Mouse (Mus musculus): ENCODE results near the gene Rpn1. TPM values are rescaled to one million over a fixed set of nuclear protein-coding genes. Genes with fewer than 3 reads are reported as not detected.
A peak's percentile ranks its signal among the peaks of the same experiment; 100 is the strongest.

Rpn1 gene
- polyA plus RNA-seq, 1 experiment: 1.2 TPM

- H3K36me3 ChIP-seq (ENCODE audit: control insufficient read depth): no peaks in the 10 kb centered on the region
- TF ChIP-seq GATA1 (IDR thresholded peaks at IDR 0.05; ENCODE audit: low read length) (no peak), TAL1 (IDR thresholded peaks at IDR 0.05; ENCODE audit: low read length) (no peak)
Observed at GRCm38 (mm10) chr6:88074752-88075554, 9.3 kb upstream of the Rpn1 start.

GRCm38 (mm10) chr6:88075960-88076517 is 8.2 kb upstream of the Rpn1 start:
- peaks cover 40% of the 10 kb centered on the region for H3K4me1 ChIP-seq (ENCODE audit: control insufficient read depth)
- peak overlapping the region; percentile 73 for H3K4me3 ChIP-seq (replicated peaks)
- TF ChIP-seq TAL1 (IDR thresholded peaks at IDR 0.05; ENCODE audit: low read length): no peak
- TF ChIP-seq GATA1 (IDR thresholded peaks at IDR 0.05; ENCODE audit: low read length): no peak
- no peaks in the 10 kb centered on the region for H3K36me3 ChIP-seq (ENCODE audit: control insufficient read depth)
- no peaks in the 10 kb centered on the region for H3K27me3 ChIP-seq (ENCODE audit: control insufficient read depth)
- no peaks in the 10 kb centered on the region for H3K9me3 ChIP-seq (ENCODE audit: control insufficient read depth, low read length)

More at GRCm38 (mm10) chr6:88074752-88075554, 9.3 kb upstream of the Rpn1 start:
- Histone ChIP-seq H3K27me3 (ENCODE audit: control insufficient read depth) (no peaks in the 10 kb centered on the region; the same call in 1 of the 2 replicates), H3K4me3 (replicated peaks) (peak overlapping the region; percentile 73), H3K9me3 (ENCODE audit: control insufficient read depth, low read length) (no peaks in the 10 kb centered on the region), H3K4me1 (ENCODE audit: control insufficient read depth) (peaks cover 31% of the 10 kb centered on the region)

- Histone ChIP-seq H3K27me3 (ENCODE audit: control insufficient read depth) (no peaks in the 10 kb centered on the region), H3K9me3 (ENCODE audit: control insufficient read depth, low read length) (no peaks in the 10 kb centered on the region), H3K4me1 (ENCODE audit: control insufficient read depth) (peaks cover 58% of the 10 kb centered on the region), H3K36me3 (ENCODE audit: control insufficient read depth) (peaks cover 15% of the 10 kb centered on the region), H3K4me3 (replicated peaks) (no peak overlapping the region)
- TF ChIP-seq GATA1 (IDR thresholded peaks at IDR 0.05; ENCODE audit: low read length) (no peak), TAL1 (IDR thresholded peaks at IDR 0.05; ENCODE audit: low read length) (no peak)
Observed at GRCm38 (mm10) chr6:88083095-88083494, 1.2 kb upstream of the Rpn1 start.

GRCm38 (mm10) chr6:88083672-88084071 is 610 bp upstream of the Rpn1 start:
- Histone ChIP-seq H3K27me3 (ENCODE audit: control insufficient read depth) (no peaks in the 10 kb centered on the region), H3K4me3 (replicated peaks) (peak overlapping the region; percentile 84), H3K9me3 (ENCODE audit: control insufficient read depth, low read length) (no peaks in the 10 kb centered on the region), H3K4me1 (ENCODE audit: control insufficient read depth) (peaks cover 60% of the 10 kb centered on the region), H3K36me3 (ENCODE audit: control insufficient read depth) (peaks cover 21% of the 10 kb centered on the region)
- no peak for TF ChIP-seq GATA1 (IDR thresholded peaks at IDR 0.05; ENCODE audit: low read length)
- TF ChIP-seq TAL1 (IDR thresholded peaks at IDR 0.05; ENCODE audit: low read length): no peak

GRCm38 (mm10) chr6:88088971-88089370 is 4.7 kb downstream of the Rpn1 start:
- TF ChIP-seq GATA1 (IDR thresholded peaks at IDR 0.05; ENCODE audit: low read length) (no peak), TAL1 (IDR thresholded peaks at IDR 0.05; ENCODE audit: low read length) (no peak)
- H3K36me3 ChIP-seq (ENCODE audit: control insufficient read depth): peaks cover 70% of the 10 kb centered on the region
- no peak overlapping the region for H3K4me3 ChIP-seq (replicated peaks)
- H3K4me1 ChIP-seq (ENCODE audit: control insufficient read depth): peaks cover 34% of the 10 kb centered on the region
- no peaks in the 10 kb centered on the region for H3K27me3 ChIP-seq (ENCODE audit: control insufficient read depth)
- no peaks in the 10 kb centered on the region for H3K9me3 ChIP-seq (ENCODE audit: control insufficient read depth, low read length)

- no peaks in the 10 kb centered on the region for H3K9me3 ChIP-seq (ENCODE audit: control insufficient read depth, low read length)
- peaks cover 3% of the 10 kb centered on the region; the same call in 1 of the 2 replicates for H3K4me1 ChIP-seq (ENCODE audit: control insufficient read depth)
- H3K4me3 ChIP-seq (replicated peaks): no peak overlapping the region
- H3K36me3 ChIP-seq (ENCODE audit: control insufficient read depth): peaks cover 97% of the 10 kb centered on the region
- no peaks in the 10 kb centered on the region for H3K27me3 ChIP-seq (ENCODE audit: control insufficient read depth)
- TF ChIP-seq GATA1 (IDR thresholded peaks at IDR 0.05; ENCODE audit: low read length) (no peak), TAL1 (IDR thresholded peaks at IDR 0.05; ENCODE audit: low read length) (no peak)
Observed at GRCm38 (mm10) chr6:88095377-88095776, 11.1 kb downstream of the Rpn1 start.

GRCm38 (mm10) chr6:88102096-88102495 is 17.8 kb downstream of the Rpn1 start:
- no peak overlapping the region for H3K4me3 ChIP-seq (replicated peaks)
- H3K27me3 ChIP-seq (ENCODE audit: control insufficient read depth): no peaks in the 10 kb centered on the region
- peaks cover 22% of the 10 kb centered on the region for H3K4me1 ChIP-seq (ENCODE audit: control insufficient read depth)
- TF ChIP-seq TAL1 (IDR thresholded peaks at IDR 0.05; ENCODE audit: low read length) (no peak), GATA1 (IDR thresholded peaks at IDR 0.05; ENCODE audit: low read length) (no peak)
- no peaks in the 10 kb centered on the region for H3K9me3 ChIP-seq (ENCODE audit: control insufficient read depth, low read length)
- peaks cover 85% of the 10 kb centered on the region for H3K36me3 ChIP-seq (ENCODE audit: control insufficient read depth)

GRCm38 (mm10) chr6:88105783-88106611 is 21.7 kb downstream of the Rpn1 start:
- Histone ChIP-seq H3K4me3 (replicated peaks) (peak overlapping the region; percentile 42), H3K4me1 (ENCODE audit: control insufficient read depth) (peaks cover 49% of the 10 kb centered on the region), H3K36me3 (ENCODE audit: control insufficient read depth) (peaks cover 46% of the 10 kb centered on the region), H3K9me3 (ENCODE audit: control insufficient read depth, low read length) (no peaks in the 10 kb centered on the region), H3K27me3 (ENCODE audit: control insufficient read depth) (no peaks in the 10 kb centered on the region)
- no peak for TF ChIP-seq GATA1 (IDR thresholded peaks at IDR 0.05; ENCODE audit: low read length)
- TF ChIP-seq TAL1 (IDR thresholded peaks at IDR 0.05; ENCODE audit: low read length): no peak

All from erythroblast, embryonic 14.5 days (primary cell).